Mouse (Mus musculus) ES-E14 (cell line): ENCODE data around the gene Trcg1.

Source experiments
- HCFC1 ChIP-seq: IDR thresholded peaks from 2 replicates; pipeline ENCODE4 v1.6.1; 2012; ENCODE audit warnings: low read length, inconsistent platforms, borderline replicate concordance; ENCODE audit not compliant: insufficient read depth
- ZNF384 ChIP-seq: IDR thresholded peaks from 2 replicates; pipeline ENCODE4 v1.6.1; 2012; ENCODE audit warnings: low read depth, low read length, inconsistent platforms

- TF ChIP-seq ZNF384 (no peak), HCFC1 (no peak)
These were observed 13.0 kb upstream of the Trcg1 start for GRCm38 (mm10) chr9:57223341-57223740.
